ENCODE assay signal across 22 mouse cellular contexts in genomic region chr6:115977810-115978209, GRCm38 (mm10). TPM values are rescaled to one million over a fixed set of nuclear protein-coding genes. Genes with fewer than 3 reads are reported as not detected.
"Had no signal": no experiment of that assay in that cellular context is flagged by ENCODE, and none has a peak within 500 bp of the region (broad histone marks: within the 10 kb centered on the region; RNA-seq: fewer than 3 reads in every experiment).

No protein-coding gene starts in this region.

- H3K9me3 ChIP-seq: limb, embryonic 13.5 days; liver, embryonic 15.5 days; megakaryocyte, embryonic 14.5 days; midbrain, embryonic 15.5 days; neural tube, embryonic 12.5 days had no signal

- H3K4me2 ChIP-seq: limb, embryonic 13.5 days; liver, embryonic 15.5 days; lung, embryonic 14.5 days; midbrain, embryonic 11.5 days; midbrain, embryonic 15.5 days; neural tube, embryonic 12.5 days had no signal

- H3K4me1 ChIP-seq: neural tube, embryonic 12.5 days had no signal

- H3K27me3 ChIP-seq: liver, embryonic 15.5 days; midbrain, embryonic 15.5 days; neural tube, embryonic 12.5 days had no signal

- ATAC-seq: midbrain, embryonic 15.5 days had no signal

- H3K4me3 ChIP-seq: limb, embryonic 13.5 days; liver, embryonic 15.5 days; megakaryocyte, embryonic 14.5 days; midbrain, embryonic 15.5 days; neural tube, embryonic 12.5 days had no signal

- DNase-seq: kidney, postnatal 10 days; left cerebral cortex, postnatal 4 days; lung, embryonic 14.5 days; lung, postnatal 10 days; lung, postnatal 4 days; thymus, adult 18-20 months; thymus, postnatal 14 days had no signal

- H3K27ac ChIP-seq: limb, embryonic 13.5 days; liver, embryonic 15.5 days; midbrain, embryonic 15.5 days; neural tube, embryonic 12.5 days had no signal

- H3K9ac ChIP-seq: limb, embryonic 13.5 days; liver, embryonic 15.5 days; lung, embryonic 14.5 days; midbrain, embryonic 15.5 days; neural tube, embryonic 12.5 days had no signal

- H3K36me3 ChIP-seq: limb, embryonic 13.5 days; liver, embryonic 15.5 days; midbrain, embryonic 15.5 days had no signal

RNA-seq across cellular contexts. Expression of gene H1foo, which starts 33.1 kb away (rescaled TPM):
- total RNA-seq: layer of hippocampus, adult 8-10 months; layer of hippocampus, postnatal 14 days; left cerebral cortex, adult 18-20 months; left cerebral cortex, postnatal 10 days; left cerebral cortex, postnatal 4 days; liver, adult 2 months; monocyte, adult 5-6 weeks; neutrophil, adult 5-6 weeks had no signal
- polyA plus RNA-seq: large intestine, adult 2 months; limb, embryonic 13.5 days; liver, adult 2 months; liver, embryonic 15.5 days; lung, embryonic 14.5 days; midbrain, embryonic 11.5 days; midbrain, embryonic 15.5 days; neural tube, embryonic 12.5 days; stomach, embryonic 14.5 days had no signal

RNA-seq across cellular contexts. Expression of gene Rho, which starts 46.3 kb away (rescaled TPM):
- total RNA-seq: liver, adult 2 months; monocyte, adult 5-6 weeks had no signal
- polyA plus RNA-seq: liver, embryonic 15.5 days; midbrain, embryonic 11.5 days had no signal
